Mouse (Mus musculus) liver, embryonic 12.5 days (tissue): Measurements from ENCODE around the gene Actl10. TPM values are rescaled to one million over a fixed set of nuclear protein-coding genes. Genes with fewer than 3 reads are reported as not detected.

Experiments
- ATAC-seq: fragments of 200-750 bp; cut with Nextera tagmentation; 2 replicates; pipeline ENCODE4 v1.8.0; 2017; ENCODE audit warnings: moderate number of reproducible peaks, mild to moderate bottlenecking, moderate library complexity
- H3K27ac ChIP-seq: fragments of 300-500 bp; sonication (generic); 2 replicates; pipeline ENCODE4 v1.5.1; 2016; ENCODE audit warnings: mild to moderate bottlenecking
- H3K27me3 ChIP-seq: fragments of 300-500 bp; sonication (generic); replicated peaks from 2 replicates; pipeline ENCODE4 v1.6.1; 2016; ENCODE audit warnings: mild to moderate bottlenecking, moderate library complexity
- H3K36me3 ChIP-seq: fragments of 300-500 bp; sonication (generic); 2 replicates; pipeline ENCODE4 v1.6.1; 2016; ENCODE audit warnings: mild to moderate bottlenecking, moderate library complexity
- H3K4me1 ChIP-seq: fragments of 300-500 bp; sonication (generic); 2 replicates; pipeline ENCODE4 v1.6.1; 2016
- H3K4me2 ChIP-seq: fragments of 300-500 bp; sonication (generic); 2 replicates; pipeline ENCODE4 v1.6.1; 2016; ENCODE audit warnings: mild to moderate bottlenecking, moderate library complexity
- H3K4me3 ChIP-seq: fragments of 300-500 bp; sonication (generic); 2 replicates; pipeline ENCODE4 v1.5.1; 2016; ENCODE audit warnings: mild to moderate bottlenecking, moderate library complexity
- H3K9ac ChIP-seq: fragments of 300-500 bp; sonication (generic); 2 replicates; pipeline ENCODE4 v1.6.1; 2016; ENCODE audit warnings: mild to moderate bottlenecking, moderate library complexity
- H3K9me3 ChIP-seq: fragments of 300-500 bp; sonication (generic); replicated peaks from 2 replicates; pipeline ENCODE4 v1.6.1; 2016; ENCODE audit warnings: mild to moderate bottlenecking, moderate library complexity
- WGBS: fragments of 180-500 bp; shearing (Covaris S2); methylation state at CpG from one replicate; pipeline ENCODE4 v1.1.7; 2016; ENCODE audit not compliant: insufficient replicate concordance; 5-methylcytosine and 5-hydroxymethylcytosine counted together
- polyA plus RNA-seq: library from polyadenylated mRNA; unstranded; fragments of >200 nt; fragmentation: Nextera tagmentation; extraction: Ambion mirVana; gene quantifications from 2 replicates; pipeline ENCODE4 v1.2.1, GENCODE M21; 2016

Gene Actl10
- polyA plus RNA-seq, 1 experiment from 2014 or later, result 0.29 TPM

GRCm38 (mm10) chr2:154552424-154552907 lies 890 bp downstream of the Actl10 start:
- Histone ChIP-seq H3K4me2 (peak overlapping the region; percentile 62), H3K9ac (0 out of 2 replicates have a peak overlapping the region, but pooled peaks have one; percentile 13), H3K4me1 (peaks cover 35% of the 10 kb centered on the region), H3K27me3 (peaks cover 48% of the 10 kb centered on the region), H3K36me3 (no peaks in the 10 kb centered on the region), H3K9me3 (no peaks in the 10 kb centered on the region), H3K27ac (no peak overlapping the region), H3K4me3 (peak overlapping the region; percentile 25)
- ATAC-seq, result peak; percentile 49
- WGBS, result 21% methylated on average over 27 of the region's 27 CpGs

GRCm38 (mm10) chr2:154555235-154555634 lies 3.7 kb downstream of the Actl10 start:
- no peak overlapping the region for H3K4me3 ChIP-seq
- peaks cover 8% of the 10 kb centered on the region for H3K36me3 ChIP-seq
- no peak overlapping the region for H3K9ac ChIP-seq
- H3K4me1 ChIP-seq, result peaks cover 46% of the 10 kb centered on the region
- WGBS, result 88% methylated on average over 6 of the region's 6 CpGs
- no peak overlapping the region for H3K27ac ChIP-seq
- no peak for ATAC-seq
- peaks cover 29% of the 10 kb centered on the region for H3K27me3 ChIP-seq
- H3K4me2 ChIP-seq, result no peak overlapping the region
- no peaks in the 10 kb centered on the region for H3K9me3 ChIP-seq

- ATAC-seq, result no peak
- Histone ChIP-seq H3K27ac (no peak overlapping the region), H3K4me2 (no peak overlapping the region), H3K4me1 (peaks cover 40% of the 10 kb centered on the region), H3K9ac (no peak overlapping the region), H3K4me3 (no peak overlapping the region), H3K9me3 (no peaks in the 10 kb centered on the region), H3K36me3 (peaks cover 29% of the 10 kb centered on the region), H3K27me3 (peaks cover 8% of the 10 kb centered on the region)
- 49% methylated on average over 5 of the region's 5 CpGs for WGBS
Observed at GRCm38 (mm10) chr2:154557184-154557832, 5.7 kb downstream of the Actl10 start.

DNA sequence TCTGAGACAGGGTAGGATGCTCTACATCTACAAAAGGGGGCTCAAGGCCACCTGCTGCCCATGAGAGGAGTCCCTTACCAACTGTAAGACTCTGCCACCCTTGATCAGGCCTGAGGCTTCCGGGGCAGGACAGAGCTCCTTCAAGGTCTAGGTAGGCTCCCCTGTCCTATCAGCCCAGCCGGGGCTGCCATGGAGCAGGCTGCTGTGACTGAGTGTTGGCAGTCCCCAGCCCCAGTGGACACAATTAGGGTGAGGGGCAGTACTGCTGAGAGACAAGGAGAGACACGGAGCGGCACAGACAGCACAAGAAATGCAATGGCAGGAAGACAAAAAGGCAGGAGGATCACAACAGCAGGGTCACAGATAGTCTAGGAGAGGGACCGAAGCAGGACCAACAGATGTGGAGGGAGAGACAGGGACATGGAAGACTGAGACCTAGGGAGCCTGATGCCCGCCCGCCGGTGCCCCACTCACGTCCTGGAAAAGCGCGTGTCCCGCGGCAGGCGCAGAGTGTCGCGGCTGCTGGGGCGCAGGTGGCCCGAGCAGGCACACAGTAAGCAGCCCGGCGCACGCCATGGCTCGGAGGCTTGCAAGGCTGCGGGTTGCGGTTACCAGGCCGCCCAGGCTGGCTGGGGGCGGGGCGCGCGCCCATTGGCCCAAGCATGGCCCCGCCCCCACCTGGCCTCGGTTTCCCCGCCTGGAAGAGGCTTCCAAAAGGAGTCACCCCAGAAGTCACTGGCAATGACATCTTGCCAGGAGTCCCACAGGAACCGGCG lies 6.9 kb downstream of the Actl10 start, which contains the start of gene Necab3:
Gene Necab3, minus strand, starts transcription at position 627 of the 776 bp plus-strand sequence.
- Histone ChIP-seq H3K27me3 (no peaks in the 10 kb centered on the region), H3K4me2 (peak within 1 kb of the TSS; percentile 70), H3K9ac (peak within 1 kb of the TSS; percentile 50), H3K4me3 (peak within 1 kb of the TSS; percentile 42), H3K4me1 (peaks cover 32% of the 10 kb centered on the region), H3K9me3 (no peaks in the 10 kb centered on the region), H3K36me3 (peaks cover 40% of the 10 kb centered on the region), H3K27ac (no peak within 1 kb of the TSS)
- ATAC-seq, result peak; percentile 77
- WGBS, result 3% methylated on average over 34 of the region's 34 CpGs

DNA sequence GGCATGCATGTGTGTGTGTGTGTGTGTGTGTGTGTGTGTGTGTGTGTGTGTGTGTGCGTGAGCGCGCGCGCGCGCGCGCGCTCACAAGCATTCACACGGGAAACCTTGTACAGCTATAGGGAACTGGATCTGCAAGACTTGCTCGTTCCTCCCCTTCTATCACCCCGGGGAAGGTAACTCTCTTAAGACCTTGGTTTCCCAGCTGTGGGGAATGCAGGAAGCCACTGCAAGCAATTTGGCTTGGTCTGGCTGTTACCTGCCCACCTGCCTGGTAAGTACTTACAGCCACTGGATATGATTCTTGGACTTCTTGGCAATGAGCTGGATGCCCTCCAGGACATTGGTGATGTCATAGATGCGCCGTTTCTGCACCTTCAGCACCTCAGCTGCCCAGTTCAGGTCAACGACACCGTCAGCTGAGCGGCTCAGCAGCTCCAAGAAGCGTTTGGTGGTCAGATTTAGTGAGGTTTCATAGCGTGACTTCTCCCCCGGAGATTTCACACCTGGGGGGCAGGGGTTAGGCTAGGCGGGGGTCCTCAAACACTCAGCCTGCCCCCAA lies 12.1 kb downstream of the Actl10 start:
- peaks cover 54% of the 10 kb centered on the region for H3K4me1 ChIP-seq
- ATAC-seq, result no peak
- no peak overlapping the region for H3K9ac ChIP-seq
- H3K4me2 ChIP-seq, result no peak overlapping the region
- WGBS, result 94% methylated on average over 21 of the region's 22 CpGs
- no peak overlapping the region for H3K4me3 ChIP-seq
- H3K27me3 ChIP-seq, result no peaks in the 10 kb centered on the region
- H3K9me3 ChIP-seq, result no peaks in the 10 kb centered on the region
- peak overlapping the region; percentile 9; the same call in 1 of the 2 replicates for H3K27ac ChIP-seq
- peaks cover 72% of the 10 kb centered on the region for H3K36me3 ChIP-seq

GRCm38 (mm10) chr2:154565562-154565961 lies 14.0 kb downstream of the Actl10 start:
- H3K9me3 ChIP-seq, result no peaks in the 10 kb centered on the region
- WGBS, result 88% methylated on average over 3 of the region's 3 CpGs
- H3K4me2 ChIP-seq, result no peak overlapping the region; the same call in 1 of the 2 replicates
- no peak for ATAC-seq
- no peaks in the 10 kb centered on the region for H3K27me3 ChIP-seq
- H3K4me3 ChIP-seq, result no peak overlapping the region
- peaks cover 50% of the 10 kb centered on the region for H3K4me1 ChIP-seq
- H3K36me3 ChIP-seq, result peaks cover 61% of the 10 kb centered on the region
- no peak overlapping the region for H3K9ac ChIP-seq
- H3K27ac ChIP-seq, result peak overlapping the region; percentile 4; the same call in 1 of the 2 replicates

GRCm38 (mm10) chr2:154566641-154567040 lies 15.1 kb downstream of the Actl10 start:
- Histone ChIP-seq H3K9me3 (no peaks in the 10 kb centered on the region), H3K4me1 (peaks cover 60% of the 10 kb centered on the region), H3K4me3 (no peak overlapping the region), H3K9ac (no peak overlapping the region), H3K36me3 (peaks cover 50% of the 10 kb centered on the region), H3K4me2 (peak overlapping the region; percentile 21; the same call in 1 of the 2 replicates), H3K27ac (no peak overlapping the region), H3K27me3 (no peaks in the 10 kb centered on the region)
- WGBS, result 78% methylated on average over 8 of the region's 8 CpGs
- no peak for ATAC-seq

DNA sequence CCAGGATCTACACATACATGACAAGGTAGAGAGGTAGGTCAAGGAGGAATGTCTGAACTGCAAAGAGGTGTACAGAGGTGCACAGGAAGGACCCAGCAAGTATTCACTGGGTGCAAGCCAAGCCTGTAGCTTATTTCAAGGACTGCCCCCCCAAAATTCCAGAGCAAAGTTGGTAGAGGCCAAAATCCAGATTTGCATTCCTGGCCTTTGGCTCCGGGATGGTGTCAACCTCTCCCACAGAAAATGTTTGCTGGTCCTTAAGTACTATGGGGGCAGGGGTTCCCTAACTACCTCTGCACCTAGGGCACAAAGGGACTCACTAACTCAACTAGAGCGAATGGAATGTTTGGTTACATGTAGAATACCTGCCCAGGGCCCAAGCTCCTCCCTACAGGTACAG lies 16.2 kb downstream of the Actl10 start:
- H3K4me3 ChIP-seq, result peak overlapping the region; percentile 86
- peak overlapping the region; percentile 91 for H3K27ac ChIP-seq
- 64% methylated on average over 2 of the region's 2 CpGs for WGBS
- H3K9me3 ChIP-seq, result no peaks in the 10 kb centered on the region
- H3K4me1 ChIP-seq, result peaks cover 63% of the 10 kb centered on the region
- no peak for ATAC-seq
- peaks cover 39% of the 10 kb centered on the region for H3K36me3 ChIP-seq
- H3K27me3 ChIP-seq, result no peaks in the 10 kb centered on the region
- H3K4me2 ChIP-seq, result peak overlapping the region; percentile 81
- peak overlapping the region; percentile 87 for H3K9ac ChIP-seq

DNA sequence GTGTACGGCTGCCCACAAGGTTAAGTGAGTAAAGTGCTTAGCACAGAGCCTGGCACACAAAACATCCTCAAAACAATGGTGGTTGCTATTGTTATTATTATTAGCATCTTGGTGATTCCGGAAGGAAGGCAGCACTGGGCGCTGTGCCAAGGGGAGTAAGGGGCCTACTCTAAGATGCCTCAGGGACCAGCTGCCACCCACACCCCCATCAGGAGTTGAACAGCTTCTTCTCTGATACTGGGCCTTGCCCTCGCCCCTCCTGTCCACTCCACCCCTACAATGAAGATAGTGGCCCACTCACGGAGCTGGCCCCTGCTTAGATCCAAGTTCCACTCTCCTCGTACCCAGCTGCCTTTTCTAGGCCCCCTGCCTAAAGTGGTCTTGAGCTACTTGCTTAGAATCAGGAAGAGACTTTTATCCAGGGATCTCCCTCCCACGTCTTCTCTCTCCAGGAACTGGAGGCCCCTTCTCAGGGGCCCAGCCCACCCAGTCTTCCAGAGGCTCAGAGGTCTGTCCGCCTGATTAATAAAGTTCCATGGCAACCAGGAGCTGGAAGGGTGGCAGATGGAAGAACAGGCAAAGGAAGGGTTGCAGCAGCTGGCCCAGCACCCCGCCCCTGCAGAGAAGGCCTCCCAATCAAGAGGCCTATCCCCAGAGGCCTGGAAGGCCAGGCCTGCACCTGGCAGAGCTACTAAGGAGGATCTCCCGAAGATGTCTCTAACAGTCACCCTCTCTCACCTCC lies 16.9 kb downstream of the Actl10 start:
- H3K4me2 ChIP-seq, result peak overlapping the region; percentile 81
- no peak for ATAC-seq
- peak overlapping the region; percentile 86 for H3K4me3 ChIP-seq
- no peaks in the 10 kb centered on the region for H3K9me3 ChIP-seq
- WGBS, result 17% methylated on average over 10 of the region's 10 CpGs
- H3K27me3 ChIP-seq, result no peaks in the 10 kb centered on the region
- H3K36me3 ChIP-seq, result peaks cover 31% of the 10 kb centered on the region
- H3K4me1 ChIP-seq, result peaks cover 63% of the 10 kb centered on the region
- H3K27ac ChIP-seq, result peak overlapping the region; percentile 91
- H3K9ac ChIP-seq, result peak overlapping the region; percentile 87

GRCm38 (mm10) chr2:154569071-154569748 lies 17.6 kb downstream of the Actl10 start:
- Histone ChIP-seq H3K4me1 (peaks cover 63% of the 10 kb centered on the region), H3K9me3 (no peaks in the 10 kb centered on the region), H3K36me3 (peaks cover 24% of the 10 kb centered on the region), H3K9ac (peak overlapping the region; percentile 87), H3K27me3 (no peaks in the 10 kb centered on the region), H3K27ac (peak overlapping the region; percentile 91), H3K4me2 (peak overlapping the region; percentile 81), H3K4me3 (peak overlapping the region; percentile 86)
- under 1% methylated on average over 53 of the region's 70 CpGs for WGBS
- ATAC-seq, result peak; percentile 80

DNA sequence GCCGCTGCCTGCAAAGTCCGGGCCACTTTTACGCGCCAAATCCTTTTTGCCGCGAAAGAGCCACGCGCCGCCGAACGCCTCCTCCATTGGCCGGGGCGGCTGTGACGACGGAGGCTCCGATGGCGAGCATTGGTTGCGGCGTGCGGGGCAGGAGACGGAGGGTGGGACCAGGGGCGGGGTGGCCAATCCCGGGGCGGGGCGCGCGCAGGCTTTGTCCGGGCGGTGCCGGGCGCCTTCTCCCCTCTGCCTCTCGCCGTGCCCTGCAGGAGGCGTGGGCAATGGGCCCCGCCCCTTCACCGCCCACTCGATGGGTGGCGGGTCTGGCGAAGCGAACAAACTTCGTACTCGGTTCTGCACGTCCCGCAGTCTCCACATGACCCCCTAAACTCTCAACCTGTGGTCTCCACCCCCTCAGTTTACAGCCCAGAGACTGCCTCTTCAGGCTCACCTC lies 18.3 kb downstream of the Actl10 start, which contains the start of gene E2f1:
Gene E2f1, minus strand, starts transcription at position 57 of the 451 bp plus-strand sequence.
- Histone ChIP-seq H3K27ac (peak within 1 kb of the TSS; percentile 91), H3K36me3 (peaks cover 18% of the 10 kb centered on the region), H3K27me3 (no peaks in the 10 kb centered on the region), H3K4me3 (peak within 1 kb of the TSS; percentile 86), H3K9me3 (no peaks in the 10 kb centered on the region), H3K9ac (peak within 1 kb of the TSS; percentile 87), H3K4me2 (peak within 1 kb of the TSS; percentile 81), H3K4me1 (peaks cover 61% of the 10 kb centered on the region)
- 0% methylated on average over 43 of the region's 44 CpGs for WGBS
- ATAC-seq, result peak; percentile 96
